Mouse (Mus musculus): ENCODE measurements around the gene 2010111I01Rik.

GRCm38 (mm10) chr13:63127516-63127915 is 162.8 kb downstream of the 2010111I01Rik start:
- no peak for TF ChIP-seq POLR2A (IDR thresholded peaks at IDR 0.05; ENCODE audit: low read depth, low read length)
- TF ChIP-seq CTCF (IDR thresholded peaks at IDR 0.05; ENCODE audit: extremely low read depth, insufficient read depth, insufficient read length, insufficient replicate concordance) = no peak
